Mouse (Mus musculus) E14TG2a.4 (cell line): ENCODE results near the gene S100a5.

Source experiments
- H3K27me3 ChIP-seq: 2 replicates; pipeline ENCODE4 v1.6.1; 2014; ENCODE audit warnings: low read length, control low read depth; ENCODE audit not compliant: insufficient read depth
- H3K36me3 ChIP-seq: 2 replicates; pipeline ENCODE4 v1.6.1; 2014; ENCODE audit warnings: low read length, control low read depth; ENCODE audit not compliant: insufficient read depth
- H3K4me1 ChIP-seq: replicated peaks from 2 replicates; pipeline ENCODE4 v1.6.1; 2014; ENCODE audit warnings: low read depth, low read length, control low read depth
- H3K4me3 ChIP-seq: replicated peaks from 2 replicates; pipeline ENCODE4 v1.5.1; 2014; ENCODE audit warnings: mild to moderate bottlenecking, low read length
- H3K9me3 ChIP-seq: 2 replicates; pipeline ENCODE4 v1.6.1; 2014; ENCODE audit warnings: low read length, control low read depth
- CTCF ChIP-seq: conservative IDR thresholded peaks from 2 replicates; pipeline ENCODE4 v1.5.1; 2014; ENCODE audit warnings: low read length
- NANOG ChIP-seq: IDR thresholded peaks from 2 replicates; pipeline ENCODE4 v1.6.1; 2014; ENCODE audit warnings: borderline replicate concordance, low read length, mixed read lengths
- POU5F1 ChIP-seq: IDR thresholded peaks from 2 replicates; pipeline ENCODE4 v1.6.1; 2014; ENCODE audit warnings: low read length, borderline replicate concordance

Gene S100a5

DNA sequence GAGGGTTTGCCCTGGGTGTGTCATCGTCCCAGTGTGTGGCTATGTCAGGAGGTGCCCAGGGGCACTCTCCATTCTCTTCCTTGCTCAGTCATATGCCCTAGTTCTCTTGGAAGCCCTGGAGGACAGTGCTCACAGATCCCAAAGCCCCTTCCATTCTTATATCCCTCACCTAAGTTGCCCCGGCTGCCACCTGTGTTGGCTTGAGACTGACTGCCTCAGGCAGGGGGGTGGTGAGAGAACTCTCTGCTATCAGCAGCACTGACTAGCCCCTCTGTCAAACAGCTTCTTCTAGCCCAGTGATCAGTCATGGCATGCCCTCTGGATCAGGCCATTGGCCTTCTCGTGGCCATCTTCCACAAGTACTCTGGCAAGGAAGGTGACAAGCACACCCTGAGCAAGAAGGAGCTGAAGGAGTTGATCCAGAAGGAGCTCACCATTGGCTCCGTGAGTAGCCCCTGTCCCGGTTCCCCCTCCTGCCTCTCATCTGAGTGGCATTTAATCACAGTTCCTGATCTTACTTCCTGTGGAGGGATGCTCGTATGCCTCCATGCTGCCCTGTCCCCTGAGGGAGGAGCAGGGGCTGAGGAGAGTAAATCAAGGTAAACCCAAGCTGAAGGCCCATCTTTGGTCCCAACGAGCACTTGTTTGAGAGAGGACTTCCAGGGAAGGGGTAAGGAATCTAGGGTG, 5.3 kb downstream of the S100a5 start:
- H3K27me3 ChIP-seq = peaks cover 25% of the 10 kb centered on the region
- no peaks in the 10 kb centered on the region for H3K9me3 ChIP-seq
- H3K36me3 ChIP-seq = no peaks in the 10 kb centered on the region
- peaks cover 53% of the 10 kb centered on the region for H3K4me1 ChIP-seq
- no peak for TF ChIP-seq CTCF
- no peak for TF ChIP-seq POU5F1
- no peak for TF ChIP-seq NANOG
- H3K4me3 ChIP-seq = peak overlapping the region; percentile 74

GRCm38 (mm10) chr3:90614148-90614530, 5.8 kb downstream of the S100a5 start:
- TF ChIP-seq NANOG = no peak
- TF ChIP-seq CTCF = no peak
- TF ChIP-seq POU5F1 = no peak
- no peaks in the 10 kb centered on the region for H3K36me3 ChIP-seq
- peaks cover 20% of the 10 kb centered on the region for H3K27me3 ChIP-seq

DNA sequence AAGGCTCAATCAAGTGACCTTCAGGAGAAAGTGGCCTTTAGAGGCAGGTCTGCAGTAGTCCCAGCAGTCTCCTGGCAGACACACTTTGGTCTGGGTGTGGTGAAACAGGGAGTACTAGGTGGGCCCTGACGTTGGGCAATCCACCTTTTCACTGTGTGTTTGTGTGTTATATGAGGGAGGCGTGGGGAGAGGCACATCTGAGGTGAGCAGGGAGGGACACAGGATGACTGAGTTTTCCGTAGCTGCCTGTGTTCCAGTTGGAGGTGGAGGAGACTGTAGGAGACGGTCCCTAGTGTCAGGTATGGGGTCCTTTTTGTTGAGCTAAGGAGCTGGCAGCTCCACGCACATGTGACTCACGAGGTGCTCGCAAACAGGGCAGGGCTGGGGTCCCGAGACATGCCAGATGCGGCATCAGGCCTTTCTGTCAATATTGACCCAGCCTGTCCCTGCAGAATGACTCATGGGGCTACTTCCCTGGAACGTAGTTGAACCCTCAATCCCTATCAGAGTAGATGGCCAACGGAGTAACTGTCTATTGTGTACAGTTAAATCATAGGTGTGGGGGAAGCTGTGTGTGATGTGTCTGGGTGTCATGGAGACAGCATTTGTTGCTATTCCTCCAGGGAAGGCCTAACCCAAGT, 6.4 kb downstream of the S100a5 start:
- TF ChIP-seq NANOG = no peak
- no peak for TF ChIP-seq CTCF
- no peak for TF ChIP-seq POU5F1
- Histone ChIP-seq H3K4me1 (peaks cover 53% of the 10 kb centered on the region), H3K36me3 (no peaks in the 10 kb centered on the region), H3K9me3 (no peaks in the 10 kb centered on the region), H3K4me3 (no peak overlapping the region), H3K27me3 (peaks cover 17% of the 10 kb centered on the region)

More at GRCm38 (mm10) chr3:90614148-90614530, 5.8 kb downstream of the S100a5 start:
- H3K4me3 ChIP-seq = no peak overlapping the region
- H3K4me1 ChIP-seq = peaks cover 53% of the 10 kb centered on the region
- no peaks in the 10 kb centered on the region for H3K9me3 ChIP-seq

- Histone ChIP-seq H3K36me3 (no peaks in the 10 kb centered on the region), H3K4me3 (no peak overlapping the region), H3K4me1 (peaks cover 53% of the 10 kb centered on the region), H3K9me3 (no peaks in the 10 kb centered on the region), H3K27me3 (peaks cover 15% of the 10 kb centered on the region)
- no peak for TF ChIP-seq POU5F1
- TF ChIP-seq CTCF = peak; percentile 42
Measured at GRCm38 (mm10) chr3:90615415-90615814, 7.1 kb downstream of the S100a5 start.

DNA sequence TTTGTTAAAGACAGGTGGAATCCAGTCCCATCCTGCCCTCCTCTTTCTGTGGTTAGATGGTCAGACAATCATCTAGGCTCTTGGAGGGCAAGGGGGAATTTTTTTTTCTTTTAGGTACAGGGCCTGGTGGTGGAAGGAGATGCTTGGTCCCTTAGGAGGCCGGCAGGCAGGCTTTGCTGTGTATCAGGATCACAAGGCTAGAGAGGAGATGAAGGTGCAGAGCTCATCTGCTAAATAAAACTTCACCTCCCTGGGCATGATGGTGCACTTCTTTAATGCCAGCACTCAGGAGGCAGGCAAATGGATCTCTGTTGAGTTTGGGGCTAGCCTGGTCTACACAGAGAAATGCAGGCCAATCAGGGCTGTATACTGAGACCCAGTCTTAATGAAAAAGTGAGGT, 7.6 kb downstream of the S100a5 start:
- H3K27me3 ChIP-seq = peaks cover 15% of the 10 kb centered on the region
- H3K4me1 ChIP-seq = peaks cover 53% of the 10 kb centered on the region
- no peak overlapping the region for H3K4me3 ChIP-seq
- no peaks in the 10 kb centered on the region for H3K9me3 ChIP-seq
- no peak for TF ChIP-seq POU5F1
- no peak for TF ChIP-seq CTCF
- no peak for TF ChIP-seq NANOG
- H3K36me3 ChIP-seq = no peaks in the 10 kb centered on the region

GRCm38 (mm10) chr3:90617586-90617985, 9.3 kb downstream of the S100a5 start:
- H3K9me3 ChIP-seq = no peaks in the 10 kb centered on the region
- H3K4me3 ChIP-seq = no peak overlapping the region
- H3K4me1 ChIP-seq = peaks cover 41% of the 10 kb centered on the region
- peaks cover 15% of the 10 kb centered on the region for H3K27me3 ChIP-seq
- no peak for TF ChIP-seq POU5F1
- TF ChIP-seq CTCF = peak; percentile 65
- no peaks in the 10 kb centered on the region for H3K36me3 ChIP-seq

DNA sequence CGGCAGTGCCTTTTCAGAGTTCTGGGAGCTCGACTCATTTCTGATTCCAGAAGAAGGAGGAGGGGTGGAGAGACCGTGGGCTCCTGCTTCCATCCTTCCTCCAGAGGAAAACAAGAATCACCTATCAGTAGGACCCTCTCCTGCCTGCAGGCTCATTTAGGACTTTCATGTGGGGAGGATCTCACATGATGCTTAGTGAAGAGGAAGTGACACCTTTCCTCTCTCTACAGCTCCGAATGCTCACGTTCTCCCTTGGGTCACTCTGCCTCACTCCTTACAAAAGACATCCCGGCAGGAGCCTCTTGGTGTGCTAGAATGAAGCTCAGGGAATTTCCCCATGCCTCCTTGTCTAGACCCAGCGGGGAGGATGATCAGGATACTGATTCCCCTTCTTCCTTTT, 13.2 kb downstream of the S100a5 start:
- Histone ChIP-seq H3K9me3 (no peaks in the 10 kb centered on the region), H3K4me1 (peaks cover 3% of the 10 kb centered on the region; the same call in 1 of the 2 replicates), H3K27me3 (no peaks in the 10 kb centered on the region), H3K36me3 (no peaks in the 10 kb centered on the region), H3K4me3 (no peak overlapping the region)
- TF ChIP-seq NANOG = no peak
- TF ChIP-seq POU5F1 = no peak
- no peak for TF ChIP-seq CTCF

DNA sequence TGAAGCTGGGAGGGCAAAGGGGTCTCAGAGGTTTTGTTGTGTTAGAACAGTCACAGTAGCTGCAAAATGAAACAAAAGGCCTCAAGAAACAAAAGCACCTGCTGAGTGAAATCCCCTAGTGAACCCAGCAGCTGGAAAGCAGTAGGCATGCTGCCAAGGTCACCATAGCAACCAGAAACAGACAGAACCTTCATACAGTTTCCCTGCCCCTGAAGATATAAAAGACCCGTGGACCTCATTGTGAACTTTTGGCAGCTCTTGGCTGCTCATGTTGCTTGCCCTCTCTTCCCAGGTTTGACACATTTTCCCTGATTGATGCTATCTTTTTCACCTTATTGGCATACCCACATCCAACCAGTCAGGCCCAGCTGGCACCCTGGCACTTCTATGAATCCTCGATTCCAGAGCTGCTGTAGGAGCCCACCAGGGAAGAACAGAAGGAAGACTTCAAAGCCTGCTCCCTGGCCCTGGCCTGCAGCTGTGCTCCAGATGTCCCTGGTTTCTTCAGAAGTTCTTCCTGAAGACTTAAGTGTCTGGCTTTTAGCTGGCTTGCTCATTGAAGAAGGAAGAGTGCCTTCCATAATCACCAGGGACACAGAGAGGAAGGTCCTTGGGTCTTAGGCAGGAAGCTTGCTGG, 15.2 kb downstream of the S100a5 start:
- no peaks in the 10 kb centered on the region for H3K36me3 ChIP-seq
- peaks cover 3% of the 10 kb centered on the region; the same call in 1 of the 2 replicates for H3K4me1 ChIP-seq
- no peak overlapping the region for H3K4me3 ChIP-seq
- H3K27me3 ChIP-seq = no peaks in the 10 kb centered on the region
- H3K9me3 ChIP-seq = no peaks in the 10 kb centered on the region
- TF ChIP-seq POU5F1 (no peak), NANOG (no peak), CTCF (no peak)
